9 mouse cellular contexts compared by ENCODE assay signal in genomic region chr14:103065294-103066167, GRCm38 (mm10). TPM values are rescaled to one million over a fixed set of nuclear protein-coding genes. Genes with fewer than 3 reads are reported as not detected.
DNase-seq lines count a peak whose midpoint lies in the region; ATAC-seq and TF ChIP-seq lines count a peak whose summit lies in the region.
"Had no signal": no experiment of that assay in that cellular context is flagged by ENCODE, and none has a peak within 500 bp of the region (broad histone marks: within the 10 kb centered on the region; RNA-seq: fewer than 3 reads in every experiment).

No protein-coding gene starts in this region.

- H3K4me3 ChIP-seq in forebrain, embryonic 12.5 days (replicated peaks), result no peak overlapping the region
- H3K4me3 ChIP-seq in forebrain, embryonic 13.5 days, result no peak overlapping the region
- H3K4me3 ChIP-seq in heart, embryonic 15.5 days, result no peak overlapping the region
- H3K4me3 ChIP-seq in layer of hippocampus, adult 2 months, result no peak overlapping the region
- no peak overlapping the region for H3K4me3 ChIP-seq in small intestine, adult 2 months (ENCODE audit: low read depth, low read length)

- peak overlapping the region; percentile 15; the same call in 1 of the 2 replicates for H3K4me2 ChIP-seq in forebrain, embryonic 12.5 days
- no peak overlapping the region for H3K4me2 ChIP-seq in forebrain, embryonic 13.5 days
- H3K4me2 ChIP-seq in heart, embryonic 15.5 days, result peak overlapping the region; percentile 49; the same call in 1 of the 2 replicates

- ATAC-seq in forebrain, embryonic 12.5 days (ENCODE audit: low FRiP score), result no peak
- no peak for ATAC-seq in forebrain, embryonic 13.5 days
- ATAC-seq in heart, embryonic 15.5 days (replicated peaks; ENCODE audit: insufficient number of reproducible peaks, insufficient read depth, low FRiP score, low read depth), result no peak

- H3K27ac ChIP-seq in forebrain, embryonic 12.5 days, result no peak overlapping the region
- H3K27ac ChIP-seq in forebrain, embryonic 13.5 days, result no peak overlapping the region
- no peak overlapping the region for H3K27ac ChIP-seq in heart, embryonic 15.5 days
- H3K27ac ChIP-seq in layer of hippocampus, adult 2 months, result no peak overlapping the region
- H3K27ac ChIP-seq in small intestine, adult 2 months (ENCODE audit: insufficient read depth, low read depth, low read length), result no peak overlapping the region
- H3K27ac ChIP-seq: macrophage had no signal

- no peak for TF ChIP-seq POLR2A in small intestine, adult 2 months (IDR thresholded peaks at IDR 0.05; ENCODE audit: low read depth, low read length)

- no peaks in the 10 kb centered on the region for H3K36me3 ChIP-seq in forebrain, embryonic 12.5 days (replicated peaks)
- H3K36me3 ChIP-seq in forebrain, embryonic 13.5 days (ENCODE audit: poor library complexity, severe bottlenecking), result no peaks in the 10 kb centered on the region
- H3K36me3 ChIP-seq in heart, embryonic 15.5 days, result no peaks in the 10 kb centered on the region
- no peaks in the 10 kb centered on the region for H3K36me3 ChIP-seq in small intestine, adult 2 months (ENCODE audit: control insufficient read depth, insufficient read depth, low read length)

- H3K4me1 ChIP-seq in forebrain, embryonic 12.5 days, result peaks cover 8% of the 10 kb centered on the region
- peaks cover 5% of the 10 kb centered on the region for H3K4me1 ChIP-seq in forebrain, embryonic 13.5 days
- peaks cover 10% of the 10 kb centered on the region for H3K4me1 ChIP-seq in heart, embryonic 15.5 days (replicated peaks)
- H3K4me1 ChIP-seq in small intestine, adult 2 months (ENCODE audit: control insufficient read depth, insufficient read depth, insufficient read length, low read length), result peaks cover 5% of the 10 kb centered on the region

- no peak overlapping the region for H3K9ac ChIP-seq in forebrain, embryonic 12.5 days
- no peak overlapping the region for H3K9ac ChIP-seq in forebrain, embryonic 13.5 days
- H3K9ac ChIP-seq in heart, embryonic 15.5 days, result no peak overlapping the region

- peak; percentile 55 for DNase-seq in adrenal gland, adult 8-10 months
- DNase-seq in embryo, embryonic 11 days, result peak; percentile 77
- peak; percentile 65 to 87 for DNase-seq in layer of hippocampus, adult 2 months (ENCODE audit: low spot score in 2 of 2)
- DNase-seq in lung, postnatal 14 days, result peak; percentile 89

- H3K27me3 ChIP-seq in forebrain, embryonic 12.5 days, result no peaks in the 10 kb centered on the region
- H3K27me3 ChIP-seq in forebrain, embryonic 13.5 days, result no peaks in the 10 kb centered on the region
- no peaks in the 10 kb centered on the region for H3K27me3 ChIP-seq in heart, embryonic 15.5 days
- no peaks in the 10 kb centered on the region for H3K27me3 ChIP-seq in small intestine, adult 2 months (ENCODE audit: control insufficient read depth, insufficient read depth, low read length)

- no peaks in the 10 kb centered on the region for H3K9me3 ChIP-seq in forebrain, embryonic 12.5 days
- no peaks in the 10 kb centered on the region for H3K9me3 ChIP-seq in forebrain, embryonic 13.5 days (replicated peaks)
- H3K9me3 ChIP-seq in heart, embryonic 15.5 days (replicated peaks), result no peaks in the 10 kb centered on the region

- 10% methylated on average over 10 of the region's 10 CpGs for WGBS in forebrain, embryonic 12.5 days
- 12% methylated on average over 10 of the region's 10 CpGs for WGBS in forebrain, embryonic 13.5 days
- WGBS in heart, embryonic 15.5 days, result 14% methylated on average over 10 of the region's 10 CpGs
- WGBS in small intestine, adult 2 months, result 4% methylated on average over 10 of the region's 10 CpGs

- TF ChIP-seq CTCF in layer of hippocampus, adult 2 months (conservative IDR thresholded peaks at IDR 0.05), result peak; percentile 91
- TF ChIP-seq CTCF in small intestine, adult 2 months (IDR thresholded peaks at IDR 0.05; ENCODE audit: extremely low read depth, insufficient read length, insufficient replicate concordance, low read depth, low read length), result peak; percentile 68; the same call in 1 of the 2 replicates

RNA-seq across cellular contexts. Expression of gene Cln5, which starts 4.5 kb away (rescaled TPM):
- 17.6 and 19.9 TPM in 2 replicates for polyA plus RNA-seq in forebrain, embryonic 12.5 days (2016; fragmentation: Nextera tagmentation; extraction: Ambion mirVana)
- polyA plus RNA-seq in forebrain, embryonic 13.5 days (2015; fragmentation: Nextera tagmentation; extraction: Ambion mirVana), result 11.1 and 11.8 TPM in 2 replicates
- 10 to 100 TPM; 25.5 to 36.2 (median 31.6) TPM for total RNA-seq in adrenal gland, adult 8-10 months (2022)
- 23.6 and 26.1 TPM in 2 replicates for polyA plus RNA-seq in heart, embryonic 15.5 days (2015; fragmentation: Nextera tagmentation; extraction: Ambion mirVana)
- 10 to 100 TPM; 10.1 to 10.2 TPM for total RNA-seq in layer of hippocampus, adult 2 months (2021)
- polyA plus RNA-seq in small intestine, adult 2 months (2012; rRNA removed), result 7.2 and 15.9 TPM in 2 replicates

RNA-seq across cellular contexts. Expression of gene Acod1, which starts 18.8 kb away (rescaled TPM):
- 0.06 TPM in 1 of 2 replicates, not detected in the other for polyA plus RNA-seq in forebrain, embryonic 12.5 days (2016; fragmentation: Nextera tagmentation; extraction: Ambion mirVana)
- not detected in 2 replicates for polyA plus RNA-seq in forebrain, embryonic 13.5 days (2015; fragmentation: Nextera tagmentation; extraction: Ambion mirVana)
- under 1 TPM in 1 of 4 experiments, not detected in 3; 0.20 TPM for total RNA-seq in adrenal gland, adult 8-10 months (2022)
- polyA plus RNA-seq in heart, embryonic 15.5 days (2015; fragmentation: Nextera tagmentation; extraction: Ambion mirVana), result 0.06 TPM in 1 of 2 replicates, not detected in the other
- not detected for total RNA-seq in layer of hippocampus, adult 2 months (2021)
- 0.22 and 0.74 TPM in 2 replicates for polyA plus RNA-seq in small intestine, adult 2 months (2012; rRNA removed)

RNA-seq across cellular contexts. Expression of gene Fbxl3, which starts 33.8 kb away (rescaled TPM):
- 23.7 and 27.4 TPM in 2 replicates for polyA plus RNA-seq in forebrain, embryonic 12.5 days (2016; fragmentation: Nextera tagmentation; extraction: Ambion mirVana)
- polyA plus RNA-seq in forebrain, embryonic 13.5 days (2015; fragmentation: Nextera tagmentation; extraction: Ambion mirVana), result 20.2 and 21.5 TPM in 2 replicates
- 10 to 100 TPM; 60.2 to 93.4 (median 85.3) TPM for total RNA-seq in adrenal gland, adult 8-10 months (2022)
- polyA plus RNA-seq in heart, embryonic 15.5 days (2015; fragmentation: Nextera tagmentation; extraction: Ambion mirVana), result 18.8 and 20.0 TPM in 2 replicates
- total RNA-seq in layer of hippocampus, adult 2 months (2021), result 100 to 1,000 TPM; 101 to 102 TPM
- polyA plus RNA-seq in small intestine, adult 2 months (2012; rRNA removed), result 28.2 and 79.8 TPM in 2 replicates
